Mouse (Mus musculus): Measurements from ENCODE around the gene Gba.

- TF ChIP-seq CTCF (IDR thresholded peaks at IDR 0.05; ENCODE audit: low read depth) (peak; percentile 33), EP300 (IDR thresholded peaks at IDR 0.05; ENCODE audit: low read depth) (no peak)
Observed at GRCm38 (mm10) chr3:89193351-89193750, 9.4 kb upstream of the Gba start.

All from liver, postnatal 0 days (tissue).